Mouse (Mus musculus): ENCODE measurements around the gene Scarb2.

DNA sequence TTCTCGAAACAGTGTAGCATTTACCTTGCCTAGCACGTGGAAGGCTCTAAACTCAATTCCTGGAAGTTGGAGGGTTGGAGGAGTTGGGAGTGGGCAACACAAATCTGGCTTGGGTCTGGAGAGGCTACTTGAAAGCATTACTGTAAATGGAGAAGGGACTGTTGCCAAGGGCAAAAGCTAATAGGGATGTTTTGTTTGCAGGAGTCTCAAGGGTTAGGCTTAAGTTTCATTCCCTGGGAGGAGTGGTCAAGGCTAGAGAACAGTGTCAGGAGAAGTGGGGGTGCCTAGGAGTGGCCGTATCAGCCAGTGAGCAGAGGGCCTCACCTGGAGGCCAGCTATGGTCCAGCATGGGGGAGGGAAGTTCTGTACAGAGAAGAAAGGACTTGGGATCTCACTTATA, 18.2 kb downstream of the Scarb2 start:
- no peak for TF ChIP-seq POLR2A (IDR thresholded peaks at IDR 0.05; ENCODE audit: insufficient read depth, low read length)
- TF ChIP-seq CTCF (IDR thresholded peaks at IDR 0.05; ENCODE audit: low read depth, low read length), result no peak
- no peak for TF ChIP-seq EP300 (IDR thresholded peaks at IDR 0.05; ENCODE audit: insufficient read depth, low read depth, low read length)

All from ES-Bruce4 (cell line).